Mouse (Mus musculus) T-helper 17 cell (primary cell): ENCODE results near the gene Rpgrip1l.

Experiments used
- in situ Hi-C, 2 experiments: fragments of 300-600 bp; cut with MboI, MseI; formaldehyde crosslinking; loops; 1 replicate in 1 of 2; 2 replicates in 1 of 2; pipeline ENCODE4 v1.15.1; 2025; ENCODE audit warnings: high pct_unique_total_duplicates in 2 of 2

Gene Rpgrip1l

DNA sequence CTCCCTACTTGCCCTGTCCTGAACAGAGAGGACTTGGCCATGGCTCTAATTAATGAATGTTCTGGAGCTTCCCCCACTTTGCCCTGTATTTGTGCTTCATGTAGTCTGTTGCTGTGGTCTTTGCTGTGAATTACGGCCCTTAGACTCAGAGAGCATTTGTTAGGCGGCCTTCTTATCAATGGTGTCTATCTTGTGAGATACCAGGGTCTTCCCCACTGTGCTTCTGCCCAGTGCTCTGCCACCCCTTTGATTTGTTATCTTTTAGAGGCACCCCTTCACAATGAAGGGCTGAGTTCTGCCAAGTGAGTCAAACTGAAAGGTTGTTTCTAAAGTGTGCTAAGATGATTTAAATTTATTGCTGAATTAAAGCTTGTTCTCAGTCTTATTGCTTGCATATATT is 105.4 kb downstream of the Rpgrip1l start:
- in situ Hi-C loops, result no loop called here

DNA sequence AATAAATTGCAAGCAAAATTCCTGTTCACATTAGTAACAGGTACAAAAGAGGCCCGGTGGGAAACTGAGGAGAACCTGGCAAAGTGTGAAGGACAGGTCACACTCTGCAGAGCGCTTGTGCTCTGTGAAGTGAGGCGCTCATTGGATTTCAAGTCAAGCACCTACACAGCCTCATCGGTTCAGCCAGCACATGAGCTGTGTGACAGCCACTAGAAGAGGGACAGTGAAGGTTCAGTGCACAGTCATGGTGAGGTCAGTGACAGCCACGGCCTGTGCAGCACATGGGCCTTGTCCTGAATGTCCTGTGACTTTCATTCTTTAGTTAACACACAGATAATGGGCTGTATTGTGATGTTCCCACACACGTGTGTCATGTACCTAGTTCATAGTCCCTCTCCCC is 107.2 kb downstream of the Rpgrip1l start:
- in situ Hi-C loops, result no loop called here

DNA sequence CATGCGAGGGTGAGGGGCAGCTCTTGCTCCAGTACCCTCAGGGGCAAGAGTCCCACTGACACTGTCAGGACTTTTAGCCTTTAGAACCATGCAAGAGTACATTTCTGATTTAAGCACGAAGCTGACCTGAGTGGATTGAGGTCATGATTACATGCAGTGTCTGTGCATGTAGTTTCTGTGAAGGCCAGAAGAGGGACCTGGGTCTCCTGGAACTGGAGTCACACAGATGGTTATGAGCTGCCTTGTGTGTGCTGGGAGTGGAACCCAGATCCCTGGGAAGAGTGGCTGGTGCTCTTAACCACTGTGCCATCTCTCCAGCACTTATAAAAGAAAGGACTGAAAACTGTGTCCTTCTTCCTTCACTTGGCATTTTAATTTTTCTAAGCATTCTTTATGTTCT is 111.9 kb downstream of the Rpgrip1l start:
- in situ Hi-C loops, result no loop called here

DNA sequence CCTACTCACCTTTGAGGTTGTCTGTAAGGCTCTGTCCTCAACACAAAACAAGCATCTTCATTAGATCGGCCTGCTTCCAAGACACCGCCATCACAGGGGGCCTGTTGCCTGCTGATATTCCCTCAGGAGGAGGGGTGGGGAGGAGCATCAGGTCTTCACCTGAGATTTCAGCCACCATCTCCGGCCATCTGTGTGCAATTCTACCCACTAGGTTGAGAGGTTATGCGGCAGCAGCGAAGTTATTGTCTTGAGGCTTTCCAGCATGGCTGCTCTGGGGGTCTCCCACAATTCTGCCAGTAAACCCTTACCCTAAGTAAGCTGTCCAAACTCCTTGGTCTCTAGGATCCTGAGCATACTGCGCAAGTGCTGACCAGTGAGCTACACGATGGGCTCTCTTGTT is 113.2 kb downstream of the Rpgrip1l start, which contains the start of gene Aktip:
TSS of gene Aktip (minus strand) at position 101 of the 400 bp plus-strand sequence.
- in situ Hi-C loops, result loop anchor here (5.0 to 25.0 kb wide), 4 partner anchors 287 to 1613 kb away; no protein-coding TSS in a partner anchor

DNA sequence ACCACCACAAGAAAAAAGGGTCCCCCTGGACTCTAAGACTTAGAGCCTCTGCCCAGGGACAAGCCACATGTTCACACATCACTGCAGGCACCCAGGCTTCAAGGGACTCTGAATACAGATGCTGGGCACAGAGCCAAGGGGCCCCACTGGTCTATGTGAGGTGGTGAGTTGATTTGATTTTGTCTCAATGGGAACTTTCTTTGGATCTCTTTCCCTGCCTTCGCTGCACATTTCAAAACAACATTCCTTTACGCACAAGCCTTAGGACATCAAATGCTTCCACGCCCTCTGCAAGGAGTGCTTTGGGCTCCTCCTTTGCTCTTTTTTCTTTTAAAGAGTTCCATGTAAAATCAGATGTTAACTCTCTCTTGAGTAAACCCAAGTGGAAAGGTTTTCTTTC is 115.0 kb downstream of the Rpgrip1l start:
- in situ Hi-C loops, result loop anchor here (5.0 to 25.0 kb wide), 4 partner anchors 289 to 1611 kb away; no protein-coding TSS in a partner anchor

DNA sequence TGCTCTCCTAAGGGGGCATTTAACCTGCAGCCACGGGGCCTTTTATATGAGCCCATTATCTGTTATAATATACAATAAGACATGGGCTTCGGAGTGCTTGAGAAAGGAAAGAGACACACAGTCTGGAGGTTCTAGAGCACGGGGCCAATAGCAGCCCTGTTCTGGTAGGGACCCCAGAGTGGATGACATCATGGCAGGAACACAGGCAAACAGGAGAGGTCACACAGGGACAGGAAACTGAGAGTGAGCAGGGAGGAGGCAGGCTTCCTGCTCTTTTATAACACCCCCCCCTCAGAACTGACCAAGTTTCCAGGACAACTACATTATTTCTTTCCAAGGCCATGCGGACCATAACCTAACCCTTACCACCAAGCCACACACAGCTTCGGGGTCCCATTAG is 115.8 kb downstream of the Rpgrip1l start:
- in situ Hi-C loops, result loop anchor here (5.0 to 25.0 kb wide), 4 partner anchors 290 to 1610 kb away; no protein-coding TSS in a partner anchor

DNA sequence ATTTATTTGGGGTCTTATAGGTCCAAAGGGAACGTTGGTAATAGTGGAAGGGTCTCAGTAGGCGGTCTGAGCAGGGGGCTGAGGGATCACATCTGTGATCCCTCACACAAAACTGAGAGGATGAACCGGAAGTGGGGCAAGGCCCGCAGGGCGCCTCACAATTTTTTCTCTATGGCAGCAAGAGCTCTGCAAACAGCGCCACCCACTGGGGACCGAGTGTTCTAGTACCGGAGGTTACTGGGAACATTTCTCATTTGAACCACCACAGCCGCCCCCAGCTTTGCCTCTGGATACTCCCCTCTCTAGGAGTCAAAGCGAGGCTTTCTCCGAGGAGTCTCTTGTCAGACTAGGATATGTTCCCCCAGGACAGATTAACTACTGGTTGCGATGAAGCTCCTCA is 116.4 kb downstream of the Rpgrip1l start:
- in situ Hi-C loops, result loop anchor here (5.0 to 25.0 kb wide), 4 partner anchors 291 to 1609 kb away; no protein-coding TSS in a partner anchor

DNA sequence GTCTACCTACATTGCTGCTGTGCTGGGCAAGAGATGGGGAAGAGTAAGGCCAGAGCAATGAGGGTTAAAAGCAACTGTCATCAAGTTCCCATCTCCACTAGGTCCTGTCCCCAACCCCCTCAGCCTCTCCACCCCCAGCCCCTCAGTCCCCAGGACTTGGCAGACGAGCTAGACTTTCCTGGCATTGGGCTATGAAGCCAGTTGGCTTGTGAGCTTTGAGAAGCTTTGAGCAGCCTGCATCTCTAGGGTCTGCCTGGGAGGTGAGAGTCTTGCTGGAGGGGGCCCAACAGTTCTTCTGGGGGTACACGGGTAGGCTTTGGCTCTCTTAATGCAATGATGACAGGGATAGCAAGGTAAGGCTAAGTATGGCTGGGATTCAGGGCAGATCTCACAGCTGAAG is 119.0 kb downstream of the Rpgrip1l start:
- in situ Hi-C loops, result loop anchor here (25.0 kb wide), 3 partner anchors 293 to 1607 kb away; no protein-coding TSS in a partner anchor

DNA sequence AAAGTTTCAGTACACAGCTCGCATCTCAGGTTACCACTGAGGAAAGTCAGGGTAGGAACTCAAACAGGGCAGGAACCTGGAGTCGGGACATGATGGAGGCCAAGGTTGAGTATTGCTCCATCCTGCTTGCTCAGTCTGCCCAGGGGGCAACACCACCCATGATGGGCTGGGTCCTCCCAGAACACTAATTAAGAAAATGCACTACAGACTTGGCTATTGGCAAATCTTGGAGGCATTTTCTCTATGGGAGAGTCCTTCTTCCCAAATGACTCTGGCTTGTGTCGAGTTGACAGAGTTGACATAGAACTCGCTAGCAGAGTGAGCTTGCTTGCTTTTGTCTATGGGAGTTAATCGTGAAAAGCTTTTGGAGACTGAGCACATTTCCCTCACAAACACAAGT is 120.1 kb downstream of the Rpgrip1l start:
- in situ Hi-C loops, result loop anchor here (25.0 kb wide), 3 partner anchors 294 to 1606 kb away; no protein-coding TSS in a partner anchor

DNA sequence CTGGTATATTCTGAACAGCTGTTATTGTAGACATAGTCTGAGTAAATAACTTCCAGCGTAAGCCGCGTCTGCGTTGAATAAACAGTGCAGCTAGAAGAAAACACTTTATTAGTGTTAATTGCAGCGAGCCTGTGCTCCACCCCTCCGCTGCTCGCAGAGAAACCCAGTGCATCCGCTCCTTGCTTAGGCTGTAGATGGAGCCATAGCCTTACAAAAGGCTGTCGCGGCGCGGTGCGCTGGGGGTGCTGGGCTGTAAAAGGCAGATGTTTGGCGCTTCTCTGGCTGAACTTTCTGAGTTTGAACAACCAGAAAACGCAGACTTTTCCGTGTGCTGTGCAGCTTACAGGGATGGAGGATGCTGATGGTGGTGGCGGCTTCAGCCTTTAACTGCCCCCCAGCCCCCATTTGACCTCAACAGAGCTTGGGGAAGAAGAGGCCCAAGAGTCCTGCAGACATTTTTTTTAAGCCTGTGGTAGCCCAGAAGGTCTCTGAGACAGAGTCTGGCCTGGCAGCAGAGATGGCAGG is 122.2 kb downstream of the Rpgrip1l start:
- in situ Hi-C loops, result loop anchor here (25.0 kb wide), 3 partner anchors 296 to 1604 kb away; no protein-coding TSS in a partner anchor

DNA sequence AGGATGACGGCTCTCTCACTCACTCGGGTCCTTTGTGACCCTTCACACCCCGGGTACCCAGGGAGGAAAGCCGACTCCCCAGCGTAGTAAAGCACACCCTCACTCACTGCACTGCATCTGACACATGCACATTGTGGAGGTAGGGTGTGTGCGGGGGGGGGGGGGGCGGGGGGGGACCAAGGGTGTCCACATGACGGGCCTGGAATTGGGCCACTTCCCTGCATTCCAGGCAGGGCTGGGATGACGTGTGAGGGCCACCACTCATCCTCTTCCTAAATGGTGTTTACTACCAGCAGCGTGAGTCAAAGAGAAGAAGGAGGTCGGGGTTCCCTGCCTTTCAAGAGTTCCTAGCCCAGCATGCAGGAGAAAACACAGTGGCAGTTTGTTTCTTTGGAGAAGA is 124.9 kb downstream of the Rpgrip1l start:
- in situ Hi-C loops, result loop anchor here (25.0 kb wide), 3 partner anchors 299 to 1601 kb away; no protein-coding TSS in a partner anchor

DNA sequence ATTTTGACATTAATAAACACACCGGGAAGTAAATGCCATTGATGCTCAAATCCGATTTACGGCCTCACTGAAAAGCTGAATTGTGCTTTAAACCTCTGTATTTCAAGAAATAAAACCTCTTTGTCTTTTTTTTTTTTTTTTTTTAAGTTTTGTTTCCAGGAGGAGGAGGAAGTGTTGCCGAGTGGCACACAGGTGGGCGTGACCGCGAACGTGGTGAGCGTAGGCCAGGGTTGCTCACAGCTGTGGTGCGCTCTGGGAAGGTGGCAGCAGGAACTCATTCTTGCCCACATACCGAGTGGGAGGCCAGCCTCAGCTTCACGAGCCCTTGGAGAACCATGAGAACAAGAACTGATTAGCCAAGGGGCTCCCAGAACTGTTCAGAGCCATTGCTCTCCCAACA is 126.7 kb downstream of the Rpgrip1l start:
- in situ Hi-C loops, result loop anchor here (25.0 kb wide), 3 partner anchors 301 to 1599 kb away; no protein-coding TSS in a partner anchor

DNA sequence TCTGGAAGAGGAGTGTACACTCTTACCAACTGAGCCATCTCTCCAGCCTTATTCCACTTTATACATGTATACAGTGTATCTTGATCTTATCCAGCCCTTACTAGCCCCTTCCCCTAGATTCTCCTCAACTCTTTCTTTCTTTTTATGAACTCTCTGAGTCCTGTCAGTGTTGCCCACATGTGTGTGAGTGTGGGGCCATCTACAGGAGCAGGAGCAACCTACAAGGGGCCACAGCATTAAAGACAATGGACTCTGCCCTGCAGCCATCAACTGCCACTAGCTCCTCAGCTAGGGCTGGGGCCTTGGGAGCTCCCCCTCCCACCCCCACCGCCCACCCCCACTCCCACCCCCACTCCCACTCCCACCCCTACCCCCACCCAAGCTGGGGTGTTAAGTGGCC is 135.4 kb downstream of the Rpgrip1l start:
- in situ Hi-C loops, result loop anchor here (25.0 kb wide), 3 partner anchors 310 to 1590 kb away; no protein-coding TSS in a partner anchor

DNA sequence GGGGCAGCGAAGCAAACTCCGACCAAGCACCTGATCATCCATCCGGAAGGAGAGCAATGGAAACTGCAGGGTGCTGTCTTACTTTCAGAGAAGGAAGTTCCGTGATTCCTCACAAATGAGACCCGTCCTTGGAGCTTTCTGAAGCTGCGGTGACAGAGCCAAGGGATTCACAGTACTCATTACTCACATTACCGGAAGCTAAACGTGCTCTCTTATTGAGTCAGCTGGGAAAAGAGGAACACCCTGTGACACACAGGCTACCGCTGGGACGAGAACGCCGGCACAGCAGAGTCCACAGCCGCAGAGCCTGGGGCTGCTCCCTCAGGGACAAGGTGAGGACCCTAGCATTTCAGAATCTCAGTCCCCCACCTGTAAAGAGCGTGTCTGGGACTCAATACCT is 136.9 kb downstream of the Rpgrip1l start:
- in situ Hi-C loops, result loop anchor here (25.0 kb wide), 3 partner anchors 311 to 1589 kb away; no protein-coding TSS in a partner anchor

DNA sequence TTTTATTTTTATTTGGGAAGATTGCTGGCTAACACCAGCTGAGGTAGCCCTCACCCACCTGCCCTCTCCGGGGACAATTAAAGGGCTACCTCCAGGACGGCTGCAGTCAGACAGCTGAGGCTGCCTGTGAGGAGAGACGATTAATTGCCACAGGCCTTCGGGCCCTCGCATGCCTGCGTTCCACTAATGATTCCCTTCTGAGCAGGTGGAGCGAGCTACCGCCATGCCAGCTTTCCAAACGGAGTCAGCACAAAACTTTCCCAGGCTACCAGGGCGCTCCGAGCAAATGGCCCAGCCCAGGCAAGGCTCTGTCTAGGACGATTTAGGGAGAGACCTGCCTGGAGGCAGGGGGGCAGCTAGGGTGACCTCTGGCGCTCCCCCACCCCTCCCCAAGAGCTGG is 141.5 kb downstream of the Rpgrip1l start:
- in situ Hi-C loops, result no loop called here

DNA sequence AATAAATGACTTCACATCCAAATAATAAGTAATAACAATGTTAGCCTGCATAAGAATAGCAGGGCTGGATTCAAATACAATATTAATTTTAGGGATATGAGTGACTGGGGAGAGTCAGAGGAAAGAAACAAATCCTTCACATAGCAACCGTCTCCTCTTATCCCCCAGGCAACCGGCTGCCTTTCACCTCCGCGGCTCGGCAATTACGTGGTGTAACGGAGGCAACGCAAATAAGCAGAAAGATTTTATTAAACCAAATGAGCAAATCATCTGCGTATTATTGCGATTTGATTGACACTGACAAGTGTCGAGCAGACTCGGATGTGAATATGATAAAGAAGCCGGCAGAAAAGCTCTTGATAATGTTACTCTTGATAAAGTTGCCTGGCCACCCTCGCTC is 142.1 kb downstream of the Rpgrip1l start:
- in situ Hi-C loops, result no loop called here

DNA sequence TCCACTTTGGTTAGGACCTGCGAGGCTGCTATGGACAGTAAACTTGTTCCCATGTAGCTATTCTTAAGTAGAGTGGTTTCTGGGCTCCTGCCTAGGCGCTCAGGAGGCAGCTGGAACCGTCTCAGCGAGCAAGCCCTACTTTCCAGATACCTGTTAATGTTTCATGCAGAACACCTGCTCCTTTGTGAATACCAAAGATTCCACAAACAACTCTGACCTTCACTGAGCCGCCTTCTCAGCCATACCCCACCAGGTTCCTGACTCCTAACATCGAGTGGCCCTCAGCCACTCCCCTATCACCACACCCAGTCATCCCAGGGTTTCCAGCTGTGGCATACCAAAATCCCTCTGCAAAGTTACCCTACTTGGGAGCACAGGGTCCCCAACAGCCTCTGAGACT is 142.9 kb downstream of the Rpgrip1l start:
- in situ Hi-C loops, result no loop called here
